Comparison of ENCODE assay signal across 12 mouse cellular contexts in the genomic region with DNA sequence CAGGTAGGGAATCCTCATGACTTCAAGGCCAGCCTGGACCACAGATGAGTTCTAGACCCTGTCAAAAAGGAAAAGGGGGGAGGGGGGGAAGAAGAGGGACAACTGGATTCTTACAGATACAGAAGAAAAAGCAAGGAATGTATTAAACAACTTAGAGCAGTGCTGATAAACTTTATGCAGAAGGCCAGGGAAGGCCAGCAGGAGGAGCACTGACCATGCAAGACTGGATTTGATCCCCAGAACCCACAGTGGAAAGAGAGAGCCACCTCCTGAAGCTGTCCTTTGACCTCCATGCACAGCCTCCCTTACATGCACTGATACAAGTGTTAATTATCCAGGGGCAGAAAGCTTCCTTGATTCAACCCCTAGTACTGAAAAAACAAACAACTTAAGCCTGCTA. TPM values are rescaled to one million over a fixed set of nuclear protein-coding genes. Genes with fewer than 3 reads are reported as not detected.
DNase-seq lines count a peak whose midpoint lies in the region; ATAC-seq and TF ChIP-seq lines count a peak whose summit lies in the region.
"Had no signal": no experiment of that assay in that cellular context is flagged by ENCODE, and none has a peak within 500 bp of the region (broad histone marks: within the 10 kb centered on the region; RNA-seq: fewer than 3 reads in every experiment).

No protein-coding gene starts in this region.

- POLR2A ChIA-PET in Patski (lab: Charles Lee): interaction anchor here (0.6 kb wide), 1 partner anchor 162 kb away, joined by 3 read pairs; no protein-coding TSS in a partner anchor

- H3K9ac ChIP-seq in intestine, postnatal 0 days (ENCODE audit: low read depth, low read length): no peak overlapping the region
- H3K9ac ChIP-seq in intestine, embryonic 15.5 days: no peak overlapping the region
- H3K9ac ChIP-seq: midbrain, embryonic 13.5 days had no signal

- no peaks in the 10 kb centered on the region for H3K9me3 ChIP-seq in intestine, postnatal 0 days (ENCODE audit: control insufficient read depth)
- H3K9me3 ChIP-seq in intestine, embryonic 15.5 days: no peaks in the 10 kb centered on the region
- H3K9me3 ChIP-seq: midbrain, embryonic 13.5 days had no signal

- ATAC-seq in intestine, postnatal 0 days: no peak
- ATAC-seq in intestine, embryonic 15.5 days: no peak
- no peak for ATAC-seq in Patski
- ATAC-seq: forebrain, embryonic 16.5 days; midbrain, embryonic 13.5 days had no signal

- no peaks in the 10 kb centered on the region for H3K36me3 ChIP-seq in intestine, postnatal 0 days (ENCODE audit: control insufficient read depth, insufficient read depth)
- no peaks in the 10 kb centered on the region for H3K36me3 ChIP-seq in intestine, embryonic 15.5 days
- no peaks in the 10 kb centered on the region for H3K36me3 ChIP-seq in splenic B cell, adult 2 months (ENCODE audit: control insufficient read depth, insufficient read depth, low read length, poor library complexity, severe bottlenecking)
- H3K36me3 ChIP-seq: midbrain, embryonic 13.5 days had no signal

- no peak overlapping the region for H3K27ac ChIP-seq in intestine, postnatal 0 days (ENCODE audit: low read depth, low read length)
- no peak overlapping the region for H3K27ac ChIP-seq in intestine, embryonic 15.5 days
- H3K27ac ChIP-seq: midbrain, embryonic 13.5 days had no signal

- TF ChIP-seq POLR2A in lung, adult 2 months (IDR thresholded peaks at IDR 0.05; ENCODE audit: borderline replicate concordance, extremely low read depth, low read depth, low read length): no peak

- no peak for DNase-seq in lung, adult 2 months
- no peak for DNase-seq in lung, postnatal 25 days (ENCODE audit: low spot score)
- DNase-seq in Patski (ENCODE audit: low read depth, low spot score): no peak
- peak; percentile 6 for DNase-seq in splenic B cell, adult 2 months (ENCODE audit: low read depth, low spot score)
- DNase-seq in layer of hippocampus, postnatal 36 days: no peak
- no peak for DNase-seq in ovary, adult 18-20 months (ENCODE audit: low spot score)
- DNase-seq: cerebellum, postnatal 25 days; heart, postnatal 4 days had no signal

- TF ChIP-seq CTCF in intestine, postnatal 0 days (IDR thresholded peaks at IDR 0.05; ENCODE audit: low read depth): peak; percentile 54
- TF ChIP-seq CTCF in lung, adult 2 months (IDR thresholded peaks at IDR 0.05; ENCODE audit: insufficient read depth, low read length): peak; percentile 50; the same call in 1 of the 2 replicates
- peak; percentile 38 for TF ChIP-seq CTCF in Patski (IDR thresholded peaks at IDR 0.05)

- no peaks in the 10 kb centered on the region for H3K4me1 ChIP-seq in intestine, postnatal 0 days (replicated peaks; ENCODE audit: control insufficient read depth, insufficient read depth, low read length)
- H3K4me1 ChIP-seq in intestine, embryonic 15.5 days (replicated peaks): no peaks in the 10 kb centered on the region
- no peaks in the 10 kb centered on the region for H3K4me1 ChIP-seq in lung, adult 2 months (ENCODE audit: control insufficient read depth, insufficient read depth, low read length)
- H3K4me1 ChIP-seq: midbrain, embryonic 13.5 days had no signal

- CTCF ChIA-PET in Patski (lab: Charles Lee): interaction anchor here (2.1 kb wide), 1 partner anchor 11 kb away, joined by 5 read pairs; no protein-coding TSS in a partner anchor

- no peaks in the 10 kb centered on the region for H3K27me3 ChIP-seq in intestine, postnatal 0 days (replicated peaks; ENCODE audit: control insufficient read depth, insufficient read depth, low read length)
- H3K27me3 ChIP-seq in intestine, embryonic 15.5 days (replicated peaks): no peaks in the 10 kb centered on the region
- H3K27me3 ChIP-seq in Patski: peaks cover 47% of the 10 kb centered on the region
- no peaks in the 10 kb centered on the region for H3K27me3 ChIP-seq in splenic B cell, adult 2 months (ENCODE audit: control insufficient read depth, insufficient read depth, low read length, poor library complexity, severe bottlenecking)
- H3K27me3 ChIP-seq: midbrain, embryonic 13.5 days had no signal

- H3K4me3 ChIP-seq in intestine, postnatal 0 days (ENCODE audit: low read depth, low read length): no peak overlapping the region
- H3K4me3 ChIP-seq in intestine, embryonic 15.5 days (replicated peaks): no peak overlapping the region
- H3K4me3 ChIP-seq in lung, adult 2 months (replicated peaks; ENCODE audit: extremely low read depth, low read depth, low read length): no peak overlapping the region
- H3K4me3 ChIP-seq: midbrain, embryonic 13.5 days had no signal

- in situ Hi-C loops in Patski (cut with MboI; ENCODE audit: low pct_unique_long_range_greater_than_20kb): loop anchor here (25.0 kb wide), 1 partner anchor 453 kb away; a partner anchor contains a TSS

- H3K4me2 ChIP-seq in intestine, postnatal 0 days (replicated peaks; ENCODE audit: low read depth): no peak overlapping the region
- no peak overlapping the region for H3K4me2 ChIP-seq in intestine, embryonic 15.5 days (replicated peaks)
- H3K4me2 ChIP-seq: midbrain, embryonic 13.5 days had no signal

RNA-seq across cellular contexts. Expression of a gene that starts 29.9 kb away (rescaled TPM):
- 0.27 and 0.29 TPM in 2 replicates for polyA plus RNA-seq in intestine, postnatal 0 days (2015; fragmentation: Nextera tagmentation; extraction: Ambion mirVana)
- polyA plus RNA-seq in intestine, embryonic 15.5 days (2015; fragmentation: Nextera tagmentation; extraction: Ambion mirVana): 0.18 and 0.28 TPM in 2 replicates
- 0.11 and 0.24 TPM in 2 replicates for polyA plus RNA-seq in lung, adult 2 months (2012; rRNA removed)
- 0.47 TPM for polyA plus RNA-seq in Patski (2021)
- total RNA-seq in layer of hippocampus, postnatal 36 days (2021): under 1 TPM in 1 of 2 experiments, not detected in 1; 0.20 TPM

RNA-seq across cellular contexts. Expression of a gene that starts 29.9 kb away (rescaled TPM):
- 19.5 and 21.1 TPM in 2 replicates for polyA plus RNA-seq in intestine, postnatal 0 days (2015; fragmentation: Nextera tagmentation; extraction: Ambion mirVana)
- polyA plus RNA-seq in intestine, embryonic 15.5 days (2015; fragmentation: Nextera tagmentation; extraction: Ambion mirVana): 32.9 and 34.5 TPM in 2 replicates
- polyA plus RNA-seq in lung, adult 2 months (2012; rRNA removed): 5.3 TPM in 2 replicates
- 21.0 TPM for polyA plus RNA-seq in Patski (2021)
- 10 to 100 TPM; 15.9 to 17.4 TPM for total RNA-seq in layer of hippocampus, postnatal 36 days (2021)

RNA-seq across cellular contexts. Expression of a gene that starts 46.7 kb away (rescaled TPM):
- 8.4 and 9.2 TPM in 2 replicates for polyA plus RNA-seq in intestine, postnatal 0 days (2015; fragmentation: Nextera tagmentation; extraction: Ambion mirVana)
- polyA plus RNA-seq in intestine, embryonic 15.5 days (2015; fragmentation: Nextera tagmentation; extraction: Ambion mirVana): 20.4 and 22.5 TPM in 2 replicates
- polyA plus RNA-seq in lung, adult 2 months (2012; rRNA removed): 6.9 and 10.4 TPM in 2 replicates
- 29.5 TPM for polyA plus RNA-seq in Patski (2021)
- total RNA-seq in layer of hippocampus, postnatal 36 days (2021): 10 to 100 TPM; 23.6 to 26.3 TPM
